14 mouse cellular contexts compared by ENCODE assay signal in genomic region chr13:18153949-18154582, GRCm38 (mm10).
"Had no signal": no experiment of that assay in that cellular context is flagged by ENCODE, and none has a peak within 500 bp of the region (broad histone marks: within the 10 kb centered on the region; RNA-seq: fewer than 3 reads in every experiment).

No protein-coding gene starts in this region.

- DNase-seq: kidney, adult 8-10 months; kidney, postnatal 10 days; kidney, postnatal 36 days; layer of hippocampus, postnatal 36 days; liver, embryonic 13.5 days; lung, adult 2 months; lung, postnatal 14 days; lung, postnatal 4 days; midbrain, embryonic 14.5 days; thymus, adult 2 months; thymus, postnatal 14 days; thymus, postnatal 4 days had no signal

- H3K27ac ChIP-seq: kidney, embryonic 15.5 days; left cerebral cortex, adult 2 months; liver, embryonic 13.5 days had no signal

- H3K4me1 ChIP-seq: kidney, embryonic 15.5 days; liver, embryonic 13.5 days had no signal

- H3K4me2 ChIP-seq: kidney, embryonic 15.5 days; liver, embryonic 13.5 days had no signal

- H3K9me3 ChIP-seq: kidney, embryonic 15.5 days; liver, embryonic 13.5 days had no signal

- H3K36me3 ChIP-seq: kidney, embryonic 15.5 days; liver, embryonic 13.5 days had no signal

- H3K9ac ChIP-seq: kidney, embryonic 15.5 days; liver, embryonic 13.5 days had no signal

- H3K4me3 ChIP-seq: kidney, embryonic 15.5 days; left cerebral cortex, adult 2 months; liver, embryonic 13.5 days had no signal

- H3K27me3 ChIP-seq: kidney, embryonic 15.5 days; liver, embryonic 13.5 days had no signal
